Mouse (Mus musculus): ENCODE results near the gene Klhl29.
A peak's percentile ranks its signal among the peaks of the same experiment; 100 is the strongest.

Klhl29 gene

GRCm38 (mm10) chr12:5116605-5117004 lies 258.9 kb downstream of the Klhl29 start:
- DNase-seq, result no peak

DNA sequence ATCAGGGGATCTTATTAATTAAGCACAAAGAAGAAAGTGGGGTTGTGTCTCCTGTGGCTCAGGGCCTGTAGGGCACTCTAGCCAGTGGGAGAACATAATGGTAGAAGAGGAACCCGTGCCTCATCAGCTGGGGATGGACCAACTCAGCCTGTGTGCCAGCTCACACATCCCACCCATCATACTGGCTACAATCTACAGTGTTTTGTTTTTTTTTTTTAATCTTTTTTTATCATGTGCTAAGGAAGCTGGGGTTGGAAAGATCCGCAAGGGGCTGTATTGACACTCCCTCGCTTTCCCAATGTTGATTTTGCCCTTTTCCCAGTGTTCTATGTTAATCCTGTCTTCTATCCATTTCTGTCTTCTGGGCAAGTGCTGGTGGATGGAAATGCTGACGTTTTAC lies 260.9 kb downstream of the Klhl29 start:
- DNase-seq, result no peak

DNA sequence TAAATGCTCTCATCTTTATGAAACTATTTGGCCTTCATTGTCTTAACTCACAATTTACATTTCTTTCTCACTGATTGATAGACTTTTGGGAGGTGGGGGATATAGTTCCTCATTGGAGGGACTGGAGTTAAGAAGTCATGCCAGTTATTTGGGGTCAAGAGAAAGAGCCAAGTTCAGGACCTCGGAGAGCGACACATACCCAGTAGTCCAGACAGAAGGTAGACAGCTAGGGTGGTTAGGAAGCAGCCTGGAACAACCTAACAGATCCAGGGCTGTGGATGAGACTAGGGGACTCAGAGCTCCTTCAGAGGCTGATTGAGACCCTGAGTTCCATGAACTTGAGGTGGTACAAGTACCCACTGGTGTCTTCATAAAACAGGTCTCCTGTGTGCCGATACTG lies 264.1 kb downstream of the Klhl29 start:
- peak in 1 of 2 experiments; percentile 16 for DNase-seq

DNA sequence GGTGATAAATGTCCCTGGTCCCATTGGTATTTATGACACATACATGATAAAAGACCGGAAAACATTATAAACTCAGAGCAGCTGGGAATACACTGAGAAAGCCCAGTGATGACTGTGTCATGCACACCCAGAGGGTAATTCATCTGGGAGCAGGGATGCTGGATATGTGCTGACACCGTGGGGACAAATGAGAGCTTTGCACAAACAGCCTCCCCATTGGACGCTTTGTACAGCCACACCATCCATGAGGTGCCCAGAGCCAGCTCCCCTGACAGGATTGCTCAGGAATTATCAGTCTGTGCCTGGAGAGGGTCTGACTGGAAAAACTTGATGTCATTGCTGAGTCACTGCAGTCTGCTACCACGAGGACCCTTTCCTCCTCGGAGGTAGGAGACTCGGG lies 266.9 kb downstream of the Klhl29 start:
- no peak for DNase-seq

DNA sequence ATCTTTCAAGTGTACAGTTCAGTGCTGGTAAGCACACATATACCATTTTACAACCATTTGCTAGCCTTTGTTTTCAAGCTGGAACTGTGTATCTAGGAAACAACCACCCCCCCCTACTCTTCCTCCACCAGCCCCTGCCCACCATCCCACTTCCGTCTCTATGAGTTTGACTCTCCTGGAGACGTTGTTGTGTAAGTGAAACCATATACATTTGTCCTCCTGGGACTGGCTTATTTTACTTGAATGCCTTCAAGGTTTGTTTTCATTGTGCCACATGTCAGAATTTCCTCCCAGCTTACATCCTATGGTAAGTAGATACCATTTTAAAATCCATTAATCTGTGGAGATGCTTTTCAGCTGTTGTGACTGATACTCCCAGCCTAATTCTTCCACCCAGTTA lies 267.7 kb downstream of the Klhl29 start:
- DNase-seq, result no peak

DNA sequence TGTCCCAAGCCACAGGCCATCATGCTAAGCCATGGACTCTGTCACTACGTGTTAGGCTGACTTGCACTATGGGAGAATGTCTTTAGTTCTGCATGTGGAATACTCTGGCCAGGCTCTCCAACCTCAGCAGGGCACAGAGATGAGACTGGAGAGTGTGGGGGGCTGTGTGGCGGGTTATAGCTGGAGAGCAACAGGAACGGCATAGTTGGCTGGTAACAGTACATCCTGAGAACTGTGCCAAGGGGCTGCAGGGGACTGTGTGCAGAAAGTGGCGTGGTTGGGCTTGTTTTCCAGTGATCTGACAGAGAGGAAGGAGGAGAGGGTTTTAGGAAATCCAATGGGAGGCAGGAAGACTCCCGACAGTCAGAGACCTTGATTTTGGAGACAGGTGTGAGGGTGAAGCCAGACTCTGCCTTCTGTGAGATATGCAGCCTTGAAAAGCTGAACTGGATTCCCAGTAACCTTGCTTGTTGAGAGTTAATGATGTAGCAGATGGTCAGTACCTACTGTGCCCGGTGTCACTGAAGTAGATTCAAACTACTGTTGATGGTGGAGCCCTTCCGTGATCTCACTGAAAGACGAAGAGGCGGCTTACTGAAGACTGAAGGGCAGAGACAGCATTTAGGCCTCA lies 270.9 kb downstream of the Klhl29 start:
- no peak for DNase-seq

- peak; percentile 36 to 55 for DNase-seq
Measured at GRCm38 (mm10) chr12:5101411-5102024, 274.0 kb downstream of the Klhl29 start.

DNA sequence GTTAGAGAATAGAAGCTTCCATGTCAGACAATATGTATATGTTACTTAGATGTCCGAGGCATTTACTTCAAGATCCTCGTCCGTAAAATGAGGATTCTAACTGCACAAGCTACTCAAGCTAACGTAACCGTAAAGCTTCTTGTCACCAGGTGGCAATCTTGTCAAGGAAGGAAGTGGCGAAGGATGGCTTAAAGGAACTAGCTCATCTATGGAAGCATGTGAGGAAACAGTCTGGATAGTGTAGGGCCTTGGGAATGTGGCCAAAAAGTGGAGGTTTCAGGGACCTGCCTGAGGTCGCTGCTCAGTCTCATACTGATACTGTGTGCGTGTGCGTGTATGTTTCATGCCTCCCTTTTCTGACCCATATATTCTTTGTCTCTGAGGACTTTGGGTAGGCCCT lies 275.9 kb downstream of the Klhl29 start:
- no peak for DNase-seq

GRCm38 (mm10) chr12:5088639-5089038 lies 286.8 kb downstream of the Klhl29 start:
- no peak for DNase-seq

GRCm38 (mm10) chr12:5087787-5088519 lies 287.5 kb downstream of the Klhl29 start:
- DNase-seq, result peak; percentile 71 to 77

- DNase-seq, result no peak
Measured at GRCm38 (mm10) chr12:5084714-5085113, 290.8 kb downstream of the Klhl29 start.

DNA sequence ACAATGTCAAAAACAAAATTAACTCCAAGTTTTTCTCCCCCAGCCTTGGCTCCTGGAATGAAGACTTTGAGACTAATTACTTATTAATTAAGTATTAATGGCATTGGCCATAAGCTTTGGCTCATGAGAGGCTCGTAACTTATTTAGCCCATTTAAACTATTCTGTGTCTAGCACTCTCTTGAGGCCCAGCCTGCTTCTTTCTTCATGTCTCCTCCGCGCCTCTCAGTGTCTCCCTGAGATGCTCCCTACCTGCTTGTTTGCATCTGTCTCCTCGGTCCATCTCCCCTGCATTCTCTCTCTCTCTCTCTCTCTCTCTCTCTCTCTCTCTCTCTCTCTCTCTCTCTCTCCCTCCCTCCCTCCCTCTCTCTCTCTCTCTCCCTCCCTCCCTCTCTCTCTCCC lies 294.0 kb downstream of the Klhl29 start:
- DNase-seq, result no peak

DNA sequence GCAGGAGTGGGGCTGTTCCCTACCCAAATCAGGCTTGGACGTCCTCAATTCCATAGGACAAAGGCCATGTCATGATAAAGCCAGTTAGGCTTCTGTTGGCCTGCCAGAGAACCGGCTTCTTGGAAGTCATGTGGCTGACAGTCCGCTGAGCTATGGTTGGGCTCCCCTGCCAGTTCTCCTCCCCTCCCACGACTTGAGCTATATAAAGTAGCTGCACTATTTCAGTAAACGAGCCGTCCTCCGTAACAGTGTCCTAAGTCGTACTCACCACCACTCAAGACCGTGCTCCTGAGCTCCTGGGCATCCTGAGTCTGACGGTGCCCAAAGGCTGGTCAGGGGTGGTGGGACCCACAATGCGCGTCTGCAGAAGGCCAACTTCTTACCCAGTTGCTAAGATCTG lies 302.3 kb downstream of the Klhl29 start:
- DNase-seq, result no peak

DNA sequence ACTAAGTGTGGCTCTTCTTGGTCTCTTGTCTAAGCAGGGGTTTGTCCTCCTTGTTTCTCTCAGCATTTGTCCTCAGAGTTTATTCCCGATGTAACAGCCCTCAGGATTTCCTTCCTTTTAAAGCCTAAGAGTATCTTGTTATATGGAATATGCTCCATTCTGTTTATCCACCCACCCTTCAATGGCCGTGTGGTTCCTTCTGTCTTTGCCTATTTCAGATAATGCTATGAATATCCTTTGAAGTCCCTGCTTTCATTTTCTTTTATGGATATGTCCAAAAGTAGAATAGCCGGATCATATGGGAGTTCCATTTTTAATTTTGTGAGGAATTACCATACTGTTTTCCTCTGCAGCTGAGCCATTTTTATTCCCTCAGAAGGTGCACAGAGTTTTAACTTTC lies 305.4 kb downstream of the Klhl29 start:
- DNase-seq, result no peak

DNA sequence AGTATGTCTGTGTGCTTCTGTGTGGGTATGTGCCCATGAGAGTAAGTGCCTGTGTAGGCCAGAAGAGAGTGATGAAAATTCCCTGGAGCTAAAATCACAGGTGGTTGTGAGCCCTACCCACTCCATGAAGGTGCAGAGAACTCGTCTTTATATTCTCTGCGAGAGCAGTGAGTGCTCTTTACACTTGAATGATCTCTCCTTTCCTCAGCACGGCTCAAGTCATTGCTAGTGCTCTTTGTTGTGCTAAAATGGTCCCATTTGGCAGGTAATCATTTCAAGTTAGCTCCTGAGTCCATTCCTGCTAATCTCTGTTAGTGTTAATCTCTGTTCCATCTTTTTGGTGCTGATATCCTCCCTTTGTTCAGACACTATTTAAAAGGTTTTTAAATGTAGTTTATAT lies 307.9 kb downstream of the Klhl29 start:
- no peak for DNase-seq

DNA sequence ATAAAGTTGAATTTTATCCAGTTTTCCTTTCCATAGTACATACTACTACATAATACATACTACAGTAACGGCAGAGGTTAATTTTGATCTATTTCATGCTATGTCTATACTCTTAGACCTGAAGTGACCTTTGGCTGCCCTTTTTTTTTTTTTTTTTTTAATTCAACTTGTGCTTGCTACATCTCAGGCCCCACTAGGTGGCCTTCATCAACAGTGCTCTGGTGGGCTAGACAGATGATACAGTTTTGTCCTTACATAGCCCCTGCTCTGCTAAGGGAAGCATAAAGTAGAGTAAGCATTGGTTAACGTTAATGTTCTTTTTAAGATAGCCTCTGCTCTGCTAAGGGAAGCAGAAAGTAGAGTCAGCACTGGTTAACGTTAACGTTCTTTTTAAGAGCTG lies 327.4 kb downstream of the Klhl29 start:
- no peak for DNase-seq

- DNase-seq, result no peak
Measured at GRCm38 (mm10) chr12:5044141-5044540, 331.3 kb downstream of the Klhl29 start.

DNA sequence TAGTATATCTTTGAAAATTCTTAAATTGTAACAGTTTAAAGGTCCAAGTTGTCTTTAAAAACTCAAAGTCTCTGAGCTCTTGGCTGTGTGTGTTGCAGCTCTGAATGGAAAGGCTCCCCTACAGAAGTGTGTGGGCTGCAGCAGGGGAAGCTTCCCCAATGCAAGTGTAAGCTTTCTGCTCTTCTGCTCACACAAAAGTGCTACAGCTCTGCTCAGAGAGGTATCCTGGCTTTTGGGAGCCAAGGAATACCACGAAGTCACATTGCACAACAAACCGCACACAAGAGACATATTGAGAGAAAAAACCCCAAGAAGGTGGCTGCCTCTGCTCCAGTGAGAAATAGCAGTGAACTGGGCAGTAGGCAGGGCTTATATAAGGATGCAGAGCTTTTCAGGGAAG lies 337.5 kb downstream of the Klhl29 start:
- DNase-seq, result no peak

DNA sequence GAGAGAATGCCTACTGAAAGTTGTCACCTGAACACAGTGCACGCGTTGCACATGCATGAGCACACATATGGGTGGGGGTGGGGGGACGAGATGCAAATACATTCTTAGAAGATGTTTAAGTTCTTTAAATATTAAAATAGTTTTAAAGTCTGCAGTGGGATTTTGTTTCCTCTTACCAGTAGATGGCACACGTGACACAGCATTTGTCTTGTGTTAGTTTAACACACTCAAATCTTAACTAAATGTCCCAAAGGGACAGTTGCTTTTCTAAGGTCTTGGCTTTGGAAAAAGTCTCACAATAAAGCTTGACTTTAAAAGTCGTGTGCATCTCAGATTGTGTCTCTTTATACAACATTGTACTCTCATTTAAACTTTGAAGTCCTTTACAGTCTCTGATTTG lies 346.4 kb downstream of the Klhl29 start:
- DNase-seq, result no peak

All from lung, postnatal 4 days (tissue).